Mouse (Mus musculus) left cerebral cortex, adult 11 months (tissue): ENCODE data around the gene Ssxb2.
"Not testable (repeated sequence)": the region's sequence is repeated elsewhere in the genome, so short reads cannot be mapped to it uniquely, and the experiment has no call there.

ENCODE experiments used
- DNase-seq: peaks from one replicate; pipeline ENCODE4 v3.0.0; 2022; ENCODE audit warnings: low spot score

Ssxb2 gene

DNA sequence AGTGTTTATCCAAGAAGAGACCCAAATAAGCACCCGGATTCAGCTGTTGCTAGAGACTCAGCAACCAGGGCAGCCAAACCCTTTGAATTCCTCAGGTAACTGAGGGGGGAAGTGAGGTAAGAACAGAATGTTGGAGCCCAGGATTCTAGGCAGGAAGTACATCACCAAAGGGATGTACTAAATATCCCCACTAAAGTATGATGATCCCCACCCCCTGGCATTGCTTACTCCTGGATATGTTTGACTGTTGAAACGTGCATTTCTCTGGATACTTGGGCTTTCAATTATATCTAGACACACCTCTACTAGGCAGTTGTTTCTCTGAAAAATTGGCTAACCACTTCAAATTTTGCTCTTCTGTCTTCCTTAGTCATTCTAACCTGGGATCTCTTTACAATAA, at the start of gene Ssxb2:
Ssxb2 (minus strand) TSS at position 101 of the 400 bp plus-strand sequence.
- DNase-seq, result not testable (repeated sequence)

DNA sequence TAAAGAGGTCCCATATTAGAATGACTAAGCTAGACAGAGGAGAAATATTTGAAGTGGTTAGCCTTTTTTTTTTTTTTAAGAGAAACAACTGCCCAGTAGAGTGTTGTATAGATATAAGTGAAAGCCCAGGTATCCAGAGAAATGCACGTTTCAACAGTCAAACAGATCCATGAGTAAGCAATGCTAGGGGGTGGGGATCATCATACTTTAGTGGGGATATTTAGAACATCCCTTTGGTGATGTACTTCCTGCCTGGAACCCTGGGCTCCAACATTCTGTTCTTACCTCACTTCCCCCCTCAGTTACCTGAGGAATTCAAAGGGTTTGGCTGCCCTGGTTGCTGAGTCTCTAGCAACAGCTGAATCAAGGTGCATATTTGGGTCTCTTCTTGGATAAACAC, 48.5 kb downstream of the Ssxb2 start, which contains the start of gene Ssxb1:
Ssxb1 (plus strand) TSS at position 301 of the 400 bp plus-strand sequence.
- not testable (repeated sequence) for DNase-seq
